Mouse (Mus musculus) embryonic facial prominence, embryonic 12.5 days (tissue): ENCODE results near the gene Adamtsl3. TPM values are rescaled to one million over a fixed set of nuclear protein-coding genes. Genes with fewer than 3 reads are reported as not detected.
A peak's percentile ranks its signal among the peaks of the same experiment; 100 is the strongest.

Source experiments
- ATAC-seq: fragments of 200-750 bp; cut with Nextera tagmentation; 2 replicates; pipeline ENCODE4 v1.8.0; 2017; ENCODE audit not compliant: insufficient number of reproducible peaks, insufficient read depth, low FRiP score, low TSS enrichment
- H3K27ac ChIP-seq: fragments of 300-500 bp; sonication (generic); 2 replicates; pipeline ENCODE4 v1.5.1; 2016; ENCODE audit warnings: mild to moderate bottlenecking
- H3K27me3 ChIP-seq: fragments of 300-500 bp; sonication (generic); 2 replicates; pipeline ENCODE4 v1.6.1; 2016; ENCODE audit warnings: mild to moderate bottlenecking, moderate library complexity
- H3K36me3 ChIP-seq: fragments of 300-500 bp; sonication (generic); 2 replicates; pipeline ENCODE4 v1.6.1; 2016; ENCODE audit warnings: mild to moderate bottlenecking
- H3K4me1 ChIP-seq: fragments of 300-500 bp; sonication (generic); 2 replicates; pipeline ENCODE4 v1.6.1; 2016
- H3K4me2 ChIP-seq: fragments of 300-500 bp; sonication (generic); replicated peaks from 2 replicates; pipeline ENCODE4 v1.6.1; 2016; ENCODE audit warnings: mild to moderate bottlenecking, moderate library complexity
- H3K4me3 ChIP-seq: fragments of 300-500 bp; sonication (generic); 2 replicates; pipeline ENCODE4 v1.5.1; 2016; ENCODE audit warnings: mild to moderate bottlenecking
- H3K9ac ChIP-seq: fragments of 300-500 bp; sonication (generic); 2 replicates; pipeline ENCODE4 v1.6.1; 2016; ENCODE audit warnings: mild to moderate bottlenecking, moderate library complexity
- H3K9me3 ChIP-seq: fragments of 300-500 bp; sonication (generic); 2 replicates; pipeline ENCODE4 v1.6.1; 2016; ENCODE audit warnings: mild to moderate bottlenecking, moderate library complexity
- WGBS: fragments of 180-500 bp; shearing (Covaris S2); methylation state at CpG from one replicate; pipeline ENCODE4 v1.1.7; 2016; 5-methylcytosine and 5-hydroxymethylcytosine counted together
- polyA plus RNA-seq: library from polyadenylated mRNA; unstranded; fragments of >200 nt; fragmentation: Nextera tagmentation; extraction: Ambion mirVana; gene quantifications from 2 replicates; pipeline ENCODE4 v1.2.1, GENCODE M21; 2016

Adamtsl3 gene
- polyA plus RNA-seq, 1 experiment from 2014 or later: 1.7 TPM

DNA sequence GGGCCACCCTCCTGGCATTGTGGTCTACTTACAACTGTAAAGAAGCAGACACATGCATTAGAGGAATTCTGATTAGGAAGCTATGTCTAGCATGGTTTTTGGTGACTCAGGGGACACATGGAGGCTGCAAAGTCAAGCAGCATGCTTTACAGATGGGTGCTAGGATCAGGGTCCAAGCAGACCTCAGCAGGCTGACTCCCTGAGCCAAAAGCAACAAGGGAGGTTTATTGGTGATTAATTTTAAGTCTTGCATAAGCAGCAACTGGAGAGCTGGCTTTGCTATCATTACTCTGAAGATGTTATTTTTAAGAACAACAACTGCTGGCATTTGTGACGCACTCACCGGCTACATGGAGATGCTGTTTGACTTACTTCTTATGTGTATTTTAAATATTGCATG, 88.1 kb downstream of the Adamtsl3 start:
- ATAC-seq: no peak
- H3K36me3 ChIP-seq: no peaks in the 10 kb centered on the region
- no peak overlapping the region for H3K27ac ChIP-seq
- H3K4me1 ChIP-seq: peaks cover 19% of the 10 kb centered on the region
- H3K9me3 ChIP-seq: no peaks in the 10 kb centered on the region
- no peak overlapping the region for H3K4me3 ChIP-seq
- no peaks in the 10 kb centered on the region for H3K27me3 ChIP-seq
- no peak overlapping the region for H3K4me2 ChIP-seq
- 94% methylated on average over 2 of the region's 2 CpGs for WGBS
- H3K9ac ChIP-seq: no peak overlapping the region

GRCm38 (mm10) chr7:82424281-82424680, 88.8 kb downstream of the Adamtsl3 start:
- ATAC-seq: no peak
- WGBS: 69% methylated on average over 1 of the region's 1 CpGs
- H3K27ac ChIP-seq: peak overlapping the region; percentile 47; the same call in 1 of the 2 replicates
- H3K4me3 ChIP-seq: no peak overlapping the region
- H3K36me3 ChIP-seq: no peaks in the 10 kb centered on the region
- no peaks in the 10 kb centered on the region for H3K9me3 ChIP-seq
- no peak overlapping the region for H3K9ac ChIP-seq
- no peak overlapping the region for H3K4me2 ChIP-seq
- no peaks in the 10 kb centered on the region for H3K27me3 ChIP-seq
- H3K4me1 ChIP-seq: peaks cover 19% of the 10 kb centered on the region

GRCm38 (mm10) chr7:82425374-82425773, 89.9 kb downstream of the Adamtsl3 start:
- Histone ChIP-seq H3K36me3 (no peaks in the 10 kb centered on the region), H3K9ac (no peak overlapping the region), H3K4me3 (no peak overlapping the region), H3K27ac (0 out of 2 replicates have a peak overlapping the region, but pooled peaks have one; percentile 36), H3K4me2 (peak overlapping the region; percentile 24; the same call in 1 of the 2 replicates), H3K9me3 (no peaks in the 10 kb centered on the region), H3K27me3 (no peaks in the 10 kb centered on the region), H3K4me1 (peaks cover 19% of the 10 kb centered on the region)
- ATAC-seq: 0 out of 2 replicates have a peak, but pooled peaks have one; percentile 56
- 25% methylated on average over 11 of the region's 11 CpGs for WGBS

DNA sequence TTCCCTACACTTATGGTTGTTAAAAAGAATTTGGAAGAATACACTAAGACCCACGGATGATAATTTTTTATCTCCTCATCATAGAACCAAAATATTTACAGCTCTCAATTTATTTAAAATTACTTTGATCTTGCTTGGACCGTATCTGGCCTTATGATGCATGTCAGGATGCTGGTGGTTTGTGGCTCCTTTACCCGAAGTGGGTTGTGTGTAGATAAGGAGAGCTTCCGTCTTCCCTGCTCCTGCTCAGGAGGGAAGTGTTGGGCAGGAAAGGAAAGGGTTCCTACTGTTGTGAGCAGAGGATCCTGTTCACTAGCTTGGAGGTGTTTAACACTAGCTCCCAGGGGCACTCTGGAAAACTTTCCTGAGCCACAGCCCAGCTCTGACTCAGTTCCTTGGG, 94.0 kb downstream of the Adamtsl3 start:
- ATAC-seq: no peak
- WGBS: 79% methylated on average over 4 of the region's 4 CpGs
- no peak overlapping the region for H3K4me2 ChIP-seq
- H3K4me3 ChIP-seq: no peak overlapping the region
- no peaks in the 10 kb centered on the region for H3K27me3 ChIP-seq
- H3K9me3 ChIP-seq: no peaks in the 10 kb centered on the region
- no peak overlapping the region for H3K9ac ChIP-seq
- H3K36me3 ChIP-seq: no peaks in the 10 kb centered on the region
- peaks cover 9% of the 10 kb centered on the region for H3K4me1 ChIP-seq
- H3K27ac ChIP-seq: no peak overlapping the region

DNA sequence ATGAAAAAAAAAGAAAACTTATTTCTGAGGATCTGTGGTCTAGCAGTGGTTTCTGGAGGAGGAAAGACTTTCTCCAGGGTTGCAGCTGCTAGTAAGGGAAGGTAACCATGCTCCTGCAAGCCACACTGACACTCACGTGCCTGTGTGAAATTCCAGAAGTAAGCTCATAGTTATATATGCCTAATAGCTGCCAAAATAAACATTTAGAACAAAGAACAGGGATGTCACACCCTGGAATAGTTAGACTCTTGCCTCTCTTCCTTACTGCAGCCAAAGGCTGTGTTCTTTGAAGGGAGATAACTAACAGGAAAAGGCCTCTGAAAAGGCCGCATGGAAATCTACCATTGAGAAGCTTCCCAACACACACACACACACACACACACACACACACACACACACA, 96.1 kb downstream of the Adamtsl3 start:
- H3K27me3 ChIP-seq: no peaks in the 10 kb centered on the region
- no peaks in the 10 kb centered on the region for H3K36me3 ChIP-seq
- H3K9me3 ChIP-seq: no peaks in the 10 kb centered on the region
- H3K4me3 ChIP-seq: no peak overlapping the region
- 71% methylated on average over 2 of the region's 2 CpGs for WGBS
- no peak overlapping the region for H3K4me2 ChIP-seq
- H3K4me1 ChIP-seq: no peaks in the 10 kb centered on the region
- H3K27ac ChIP-seq: no peak overlapping the region
- H3K9ac ChIP-seq: no peak overlapping the region
- no peak for ATAC-seq

GRCm38 (mm10) chr7:82433226-82433625, 97.7 kb downstream of the Adamtsl3 start:
- 87% methylated on average over 2 of the region's 2 CpGs for WGBS
- Histone ChIP-seq H3K27ac (no peak overlapping the region), H3K9me3 (no peaks in the 10 kb centered on the region), H3K27me3 (no peaks in the 10 kb centered on the region), H3K4me3 (no peak overlapping the region), H3K4me1 (no peaks in the 10 kb centered on the region), H3K9ac (no peak overlapping the region), H3K4me2 (no peak overlapping the region), H3K36me3 (no peaks in the 10 kb centered on the region)
- no peak for ATAC-seq

DNA sequence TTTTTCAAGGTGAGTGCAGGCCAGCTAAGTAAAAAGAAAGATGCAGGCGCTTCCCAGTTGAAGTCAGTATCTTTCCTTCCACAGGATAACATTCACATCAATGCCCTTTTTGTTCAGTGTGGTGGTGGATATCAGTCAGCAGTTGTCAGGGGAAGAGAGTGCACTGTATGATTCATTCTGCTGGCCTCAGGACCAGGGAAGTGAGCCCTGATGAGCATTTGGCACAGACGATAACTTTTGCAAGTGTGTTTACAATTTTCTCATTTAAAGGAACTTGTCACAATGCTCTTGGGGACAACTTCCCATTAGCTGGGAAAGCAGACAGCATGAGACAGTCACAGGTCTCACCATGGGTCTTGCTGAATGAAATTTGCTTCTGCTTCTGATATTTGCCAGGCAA, 122.9 kb downstream of the Adamtsl3 start:
- Histone ChIP-seq H3K9me3 (no peaks in the 10 kb centered on the region), H3K9ac (no peak overlapping the region), H3K4me2 (no peak overlapping the region), H3K27ac (no peak overlapping the region), H3K36me3 (no peaks in the 10 kb centered on the region), H3K4me3 (no peak overlapping the region), H3K4me1 (no peaks in the 10 kb centered on the region), H3K27me3 (no peaks in the 10 kb centered on the region)
- WGBS: 44% methylated on average over 2 of the region's 2 CpGs
- no peak for ATAC-seq

GRCm38 (mm10) chr7:82462921-82463523, 127.5 kb downstream of the Adamtsl3 start:
- H3K9me3 ChIP-seq: no peaks in the 10 kb centered on the region
- H3K27ac ChIP-seq: no peak overlapping the region
- no peaks in the 10 kb centered on the region for H3K27me3 ChIP-seq
- no peak overlapping the region for H3K9ac ChIP-seq
- H3K4me2 ChIP-seq: no peak overlapping the region
- no peak overlapping the region for H3K4me3 ChIP-seq
- 81% methylated on average over 10 of the region's 10 CpGs for WGBS
- ATAC-seq: no peak
- H3K4me1 ChIP-seq: no peaks in the 10 kb centered on the region
- no peaks in the 10 kb centered on the region for H3K36me3 ChIP-seq

- Histone ChIP-seq H3K9ac (no peak overlapping the region), H3K27ac (no peak overlapping the region), H3K4me2 (no peak overlapping the region), H3K4me1 (no peaks in the 10 kb centered on the region), H3K4me3 (no peak overlapping the region), H3K27me3 (no peaks in the 10 kb centered on the region), H3K9me3 (no peaks in the 10 kb centered on the region), H3K36me3 (no peaks in the 10 kb centered on the region)
- WGBS: 80% methylated on average over 2 of the region's 2 CpGs
- ATAC-seq: no peak
These were observed 128.9 kb downstream of the Adamtsl3 start for GRCm38 (mm10) chr7:82464364-82464763.

DNA sequence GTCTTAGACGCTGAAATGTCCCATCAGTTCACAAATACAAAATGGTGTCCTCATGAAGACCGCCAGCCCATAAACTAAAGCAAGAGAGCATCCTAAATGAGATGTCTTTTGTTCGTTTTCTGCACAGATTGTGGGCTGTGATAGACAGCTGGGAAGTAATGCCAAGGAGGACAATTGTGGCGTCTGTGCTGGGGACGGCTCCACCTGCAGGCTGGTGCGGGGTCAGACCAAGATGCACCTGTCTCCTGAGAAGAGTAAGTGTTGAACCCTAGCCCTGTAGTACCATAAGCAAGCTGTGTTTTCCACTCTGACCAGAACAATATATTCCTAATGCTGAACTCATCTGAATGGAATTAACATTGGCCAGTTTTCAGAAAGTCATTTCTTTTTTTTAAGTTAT, 129.9 kb downstream of the Adamtsl3 start:
- WGBS: 65% methylated on average over 6 of the region's 6 CpGs
- no peak for ATAC-seq
- Histone ChIP-seq H3K4me1 (no peaks in the 10 kb centered on the region), H3K27ac (no peak overlapping the region), H3K9ac (no peak overlapping the region), H3K4me3 (no peak overlapping the region), H3K36me3 (no peaks in the 10 kb centered on the region), H3K9me3 (no peaks in the 10 kb centered on the region), H3K4me2 (no peak overlapping the region), H3K27me3 (no peaks in the 10 kb centered on the region)

DNA sequence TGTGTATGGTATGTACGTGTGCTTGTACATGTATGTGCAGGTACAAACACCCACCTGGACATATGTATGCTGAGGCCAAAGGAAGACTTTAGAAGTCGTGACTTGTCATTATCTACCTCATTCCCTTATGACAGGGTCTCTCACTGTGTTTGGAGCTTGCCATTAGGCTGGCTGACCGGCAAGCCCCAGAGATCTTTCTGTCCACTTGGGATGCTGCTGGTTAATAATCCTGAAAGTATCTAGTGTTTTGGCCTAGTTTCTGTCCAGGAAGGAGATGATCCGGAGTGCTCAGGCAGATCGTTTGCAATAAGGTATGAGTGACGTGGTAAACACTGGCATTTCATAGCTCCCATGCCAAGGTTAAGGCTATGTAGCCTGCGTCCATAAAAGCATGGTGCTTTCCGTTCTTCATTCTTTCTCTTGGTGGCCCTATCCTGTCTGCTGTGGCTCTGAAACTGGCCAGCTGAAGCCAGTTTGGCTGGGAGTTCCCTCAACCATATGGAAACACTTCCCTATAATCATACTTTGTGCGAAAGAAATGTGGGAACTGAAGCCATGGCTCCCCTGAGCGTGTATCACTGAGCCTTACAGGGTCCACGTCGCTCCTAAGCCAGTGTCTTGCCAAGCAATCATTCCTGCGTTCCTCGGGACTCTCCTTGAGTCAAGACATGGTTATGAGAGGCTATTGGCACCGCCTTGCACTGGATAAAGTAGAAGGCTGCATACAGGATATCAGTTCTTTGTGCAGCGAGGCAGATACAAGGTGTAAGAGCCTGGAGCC, 141.1 kb downstream of the Adamtsl3 start:
- Histone ChIP-seq H3K9ac (no peak overlapping the region), H3K27ac (0 out of 2 replicates have a peak overlapping the region, but pooled peaks have one; percentile 25), H3K36me3 (no peaks in the 10 kb centered on the region), H3K4me1 (no peaks in the 10 kb centered on the region), H3K9me3 (no peaks in the 10 kb centered on the region), H3K4me2 (no peak overlapping the region), H3K4me3 (no peak overlapping the region), H3K27me3 (no peaks in the 10 kb centered on the region)
- no peak for ATAC-seq
- WGBS: 76% methylated on average over 16 of the region's 16 CpGs

- Histone ChIP-seq H3K4me2 (no peak overlapping the region), H3K9me3 (no peaks in the 10 kb centered on the region), H3K27ac (no peak overlapping the region), H3K36me3 (no peaks in the 10 kb centered on the region), H3K9ac (no peak overlapping the region), H3K4me1 (no peaks in the 10 kb centered on the region), H3K4me3 (no peak overlapping the region), H3K27me3 (no peaks in the 10 kb centered on the region)
- 70% methylated on average over 3 of the region's 3 CpGs for WGBS
- no peak for ATAC-seq
These were observed 143.0 kb downstream of the Adamtsl3 start for GRCm38 (mm10) chr7:82478461-82478860.
